Mouse (Mus musculus) embryonic fibroblast, embryonic 13.5 days (primary cell): ENCODE results near the gene Spsb1.

Source experiments
- CTCF ChIP-seq: IDR thresholded peaks from 2 replicates; pipeline ENCODE4 v1.5.1; 2011; ENCODE audit warnings: mild to moderate bottlenecking, control low read depth, low read length, moderate library complexity, borderline replicate concordance; ENCODE audit not compliant: insufficient read depth
- POLR2A ChIP-seq: IDR thresholded peaks from 2 replicates; pipeline ENCODE4 v1.6.1; 2011; ENCODE audit warnings: low read depth, mild to moderate bottlenecking, control low read depth, low read length, moderate library complexity

- TF ChIP-seq CTCF = no peak
- TF ChIP-seq POLR2A = no peak
These were observed 35.5 kb upstream of the Spsb1 start for GRCm38 (mm10) chr4:149990212-149990953.
